Mouse (Mus musculus): Measurements from ENCODE around the gene Gm8439.

DNA sequence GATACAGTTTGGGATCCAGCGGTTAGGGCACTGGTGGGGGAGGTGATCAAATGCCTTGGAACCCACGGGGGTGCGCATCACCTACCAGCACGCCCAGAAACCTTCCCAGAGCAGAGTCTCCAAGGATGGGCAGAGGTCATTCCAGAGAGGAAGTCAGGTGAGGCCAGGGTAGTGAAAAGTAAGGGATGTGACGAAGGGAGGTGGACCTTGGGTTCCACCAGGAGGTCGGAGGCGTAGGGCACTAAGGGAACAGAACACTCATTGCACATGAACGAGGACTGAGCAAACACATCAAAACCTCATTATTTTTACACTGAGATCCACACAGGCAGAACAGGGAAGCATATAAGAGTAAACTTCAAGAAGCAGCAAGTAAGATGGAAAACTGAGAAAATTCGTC is 6.8 kb upstream of the Gm8439 start:
- TF ChIP-seq CTCF (conservative IDR thresholded peaks at IDR 0.05; ENCODE audit: low read length) (no peak), NANOG (IDR thresholded peaks at IDR 0.05; ENCODE audit: borderline replicate concordance, low read length) (no peak), POU5F1 (IDR thresholded peaks at IDR 0.05; ENCODE audit: borderline replicate concordance, low read length) (no peak)

All from E14TG2a.4 (cell line).